Mouse (Mus musculus) left cerebral cortex, adult 11 months (tissue): Measurements from ENCODE around the gene Mfsd4b2.

ENCODE experiments used
- DNase-seq: peaks from one replicate; pipeline ENCODE4 v3.0.0; 2022; ENCODE audit warnings: low spot score

Mfsd4b2 gene

DNA sequence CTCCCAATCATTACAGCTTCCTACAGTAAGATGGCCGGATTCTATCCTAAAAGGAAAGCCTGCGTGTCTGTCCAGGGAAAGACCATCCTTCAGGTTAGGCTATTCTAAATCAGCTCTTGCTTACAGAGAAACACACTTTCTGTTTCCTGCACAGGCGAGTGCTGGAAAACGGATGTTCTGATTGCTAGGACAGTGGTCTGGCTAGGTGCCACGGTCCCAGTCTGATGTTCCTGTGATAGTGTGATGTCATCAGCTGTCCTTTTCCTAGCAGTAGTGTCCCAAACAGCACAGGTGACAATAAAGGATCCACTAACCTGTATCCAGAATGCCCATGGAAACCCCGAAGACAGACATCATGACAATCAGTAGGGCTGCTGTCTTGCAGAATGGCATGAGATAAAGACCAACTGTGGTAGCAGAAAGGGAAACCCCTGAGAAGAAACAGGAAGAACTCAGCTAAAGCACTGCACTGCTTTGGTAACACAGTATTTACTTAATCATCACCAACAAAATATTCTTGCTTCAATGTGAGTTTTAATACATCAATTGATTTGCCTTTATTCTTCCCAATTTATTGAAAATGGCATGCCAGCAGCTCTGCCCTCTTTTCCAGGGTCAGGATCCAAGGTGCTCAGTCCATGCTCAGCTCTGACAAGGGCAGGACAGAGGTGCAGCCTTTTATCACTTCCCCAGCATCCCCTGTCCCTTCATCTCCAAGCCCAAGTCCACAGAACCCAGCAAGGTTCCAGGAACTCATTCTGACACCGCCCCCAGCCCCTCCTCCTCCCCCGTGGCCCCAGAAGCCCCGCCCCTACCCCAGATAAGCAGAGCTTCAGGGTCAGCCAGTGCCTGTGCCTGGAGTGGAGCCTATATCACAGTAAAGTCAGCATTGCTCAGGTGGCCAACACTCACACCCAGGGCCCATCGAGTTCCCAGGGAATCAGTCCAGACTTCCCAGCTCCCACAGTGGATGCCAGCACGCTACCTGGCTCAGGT lies 32.7 kb downstream of the Mfsd4b2 start:
- DNase-seq, result no peak

DNA sequence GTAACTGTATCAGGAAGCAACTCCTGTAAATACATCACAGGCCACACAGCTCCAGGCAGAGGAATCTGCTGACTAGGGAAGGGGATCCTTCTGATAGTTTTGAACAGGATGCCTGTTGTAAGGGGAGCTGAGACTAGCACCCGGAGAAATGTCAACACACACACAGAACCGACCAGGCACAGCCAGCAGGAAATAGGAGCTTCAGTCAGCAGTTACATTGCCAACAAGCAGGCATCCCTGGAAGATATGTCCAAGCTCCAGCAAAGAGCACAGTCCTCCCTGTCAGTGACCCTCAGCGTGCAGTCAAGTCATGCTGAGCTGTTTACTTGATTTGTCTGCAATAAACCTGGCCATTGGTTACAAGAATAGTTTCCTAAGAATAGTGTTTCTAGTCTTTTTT lies 38.1 kb downstream of the Mfsd4b2 start:
- no peak for DNase-seq
